ENCODE assay signal across 20 mouse cellular contexts in the genomic region with DNA sequence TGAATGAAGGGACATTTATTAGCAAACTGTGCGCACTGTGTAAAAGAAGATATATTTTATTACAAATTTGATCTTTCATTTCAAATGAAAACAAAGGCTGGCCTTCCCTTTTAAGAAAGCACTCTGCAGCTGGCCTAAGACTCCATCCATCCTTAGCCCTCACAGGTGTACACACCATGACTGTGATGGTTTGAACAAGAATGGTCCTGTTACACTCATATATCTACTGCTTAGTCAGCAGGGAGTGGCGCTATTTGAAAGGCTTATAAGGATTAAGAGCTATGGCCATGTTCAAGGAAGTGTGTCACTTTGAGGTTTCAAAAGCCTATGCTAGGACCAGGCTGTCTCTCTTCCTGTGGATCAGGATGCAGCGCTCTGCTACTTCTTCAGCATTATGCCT.
"Had no signal": no experiment of that assay in that cellular context is flagged by ENCODE, and none has a peak within 500 bp of the region (broad histone marks: within the 10 kb centered on the region; RNA-seq: fewer than 3 reads in every experiment).

No protein-coding gene starts in this region.

- DNase-seq: kidney, adult 18-20 months; kidney, adult 8-10 months; kidney, postnatal 10 days; kidney, postnatal 25 days; kidney, postnatal 4 days; left cerebral cortex, postnatal 4 days had no signal

- H3K27me3 ChIP-seq: hindbrain, embryonic 12.5 days; intestine, embryonic 15.5 days; limb, embryonic 13.5 days; limb, embryonic 15.5 days; liver, embryonic 12.5 days had no signal

- H3K4me2 ChIP-seq: hindbrain, embryonic 12.5 days; hindbrain, embryonic 14.5 days; intestine, embryonic 15.5 days; limb, embryonic 13.5 days; limb, embryonic 15.5 days; liver, embryonic 12.5 days had no signal

- H3K27ac ChIP-seq: heart, embryonic 10.5 days; hindbrain, embryonic 10.5 days; hindbrain, embryonic 12.5 days; hindbrain, embryonic 14.5 days; intestine, embryonic 15.5 days; layer of hippocampus, adult 2 months; limb, embryonic 13.5 days; limb, embryonic 15.5 days; liver, embryonic 12.5 days; liver, embryonic 14.5 days had no signal

- H3K9ac ChIP-seq: heart, embryonic 12.5 days; hindbrain, embryonic 12.5 days; hindbrain, embryonic 14.5 days; intestine, embryonic 15.5 days; limb, embryonic 13.5 days; limb, embryonic 15.5 days; liver, embryonic 12.5 days; liver, embryonic 14.5 days had no signal

- H3K36me3 ChIP-seq: heart, embryonic 12.5 days; hindbrain, embryonic 12.5 days; intestine, embryonic 15.5 days; limb, embryonic 13.5 days; limb, embryonic 15.5 days; liver, embryonic 12.5 days had no signal

- H3K9me3 ChIP-seq: heart, embryonic 10.5 days; heart, embryonic 12.5 days; hindbrain, embryonic 10.5 days; hindbrain, embryonic 12.5 days; intestine, embryonic 15.5 days; limb, embryonic 15.5 days; liver, embryonic 12.5 days had no signal

- ATAC-seq: hindbrain, embryonic 16.5 days; inflammation-experienced regulatory T-cells, adult 6 months; intestine, embryonic 15.5 days; intestine, postnatal 0 days; liver, embryonic 12.5 days had no signal

- H3K4me3 ChIP-seq: heart, embryonic 10.5 days; heart, embryonic 12.5 days; hindbrain, embryonic 10.5 days; hindbrain, embryonic 12.5 days; intestine, embryonic 15.5 days; layer of hippocampus, adult 2 months; limb, embryonic 13.5 days; limb, embryonic 15.5 days; liver, embryonic 12.5 days had no signal
